Mouse (Mus musculus): ENCODE measurements around the gene Itga8. TPM values are rescaled to one million over a fixed set of nuclear protein-coding genes. Genes with fewer than 3 reads are reported as not detected.
A peak's percentile ranks its signal among the peaks of the same experiment; 100 is the strongest.

Itga8 gene
- 1 to 10 TPM in 3 of 4 experiments, under 1 TPM in 1; 0.63 to 2.1 (median 1.4) TPM for total RNA-seq (2022)

DNA sequence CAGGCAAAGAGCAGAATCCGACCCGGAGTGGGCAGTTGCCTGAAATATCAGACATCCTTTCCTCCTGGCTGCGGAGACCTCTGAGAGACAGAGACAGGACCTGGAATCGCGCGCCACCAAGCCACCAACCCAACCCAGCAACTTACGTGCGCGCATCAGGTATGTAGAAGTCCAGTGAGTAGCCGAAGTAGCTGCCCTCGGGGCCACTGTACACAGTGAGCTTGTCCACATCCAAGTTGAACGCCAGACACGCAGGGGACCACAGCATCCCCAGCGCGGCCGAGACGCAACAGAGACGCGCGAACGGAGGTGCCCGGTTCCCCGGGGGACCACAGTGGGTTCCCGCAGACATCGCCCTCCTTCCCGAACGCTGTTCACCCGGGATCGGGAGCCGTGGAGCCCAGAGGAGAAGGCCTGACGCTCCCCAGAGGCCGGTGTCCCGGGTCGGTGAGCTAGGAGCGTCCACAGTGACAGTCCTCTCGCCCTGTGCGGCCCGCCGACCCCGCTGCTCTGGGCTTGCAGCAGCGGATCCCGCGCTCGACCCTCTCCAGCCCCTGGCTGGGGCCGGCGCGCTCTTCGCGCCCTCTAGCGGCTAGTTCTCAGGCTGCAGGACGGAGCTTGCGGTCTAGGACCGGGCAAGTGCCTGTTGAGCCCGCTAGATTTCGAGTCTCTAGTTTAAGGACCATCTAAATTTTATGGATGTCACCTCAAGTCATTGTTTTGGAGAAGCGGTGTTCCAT lies at the start of gene Itga8:
Itga8 (minus strand) TSS at position 492 of the 740 bp plus-strand sequence.
- peak; percentile 44 to 49 for DNase-seq (ENCODE audit: low spot score in 2 of 2)

DNA sequence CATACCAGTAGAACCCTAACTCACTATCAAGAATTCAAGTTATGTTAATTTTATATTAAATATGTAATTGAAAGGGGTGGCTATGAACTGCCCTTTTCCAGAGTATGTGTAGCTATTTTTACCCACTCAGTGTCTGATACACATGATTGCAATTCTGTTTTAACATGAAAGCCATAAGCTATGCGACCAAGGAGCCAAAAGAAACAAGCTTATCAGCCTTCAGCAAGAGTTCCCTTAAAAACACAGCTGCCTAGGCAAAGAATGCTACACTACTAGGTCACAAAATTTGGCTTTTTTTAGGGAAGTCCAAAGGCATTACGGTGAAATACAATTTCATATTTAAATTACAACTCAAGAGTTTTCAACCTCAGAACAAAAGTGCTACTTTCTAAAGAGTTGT lies 47.2 kb upstream of the Itga8 start:
- DNase-seq (ENCODE audit: low spot score in 2 of 2) = no peak

DNA sequence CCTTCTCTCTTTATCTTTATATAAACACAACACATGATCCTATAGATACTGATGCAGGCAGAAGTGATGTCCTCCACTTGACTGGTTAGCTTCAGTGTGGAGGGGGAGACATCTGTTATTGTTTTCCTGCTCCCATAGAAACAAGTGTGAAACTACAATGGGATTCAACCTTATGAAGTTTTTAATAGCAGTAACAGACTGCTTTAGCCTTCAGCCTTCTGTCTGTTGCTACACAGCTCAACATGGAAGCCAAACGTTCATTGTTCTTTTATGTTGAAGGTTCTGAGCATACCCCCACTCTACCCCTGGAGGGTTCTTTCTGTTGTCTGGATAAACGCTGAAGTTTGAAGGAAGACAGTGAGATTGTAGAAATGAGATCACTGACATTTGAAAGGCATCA lies 30.2 kb upstream of the Itga8 start:
- no peak for DNase-seq (ENCODE audit: low spot score in 2 of 2)

DNA sequence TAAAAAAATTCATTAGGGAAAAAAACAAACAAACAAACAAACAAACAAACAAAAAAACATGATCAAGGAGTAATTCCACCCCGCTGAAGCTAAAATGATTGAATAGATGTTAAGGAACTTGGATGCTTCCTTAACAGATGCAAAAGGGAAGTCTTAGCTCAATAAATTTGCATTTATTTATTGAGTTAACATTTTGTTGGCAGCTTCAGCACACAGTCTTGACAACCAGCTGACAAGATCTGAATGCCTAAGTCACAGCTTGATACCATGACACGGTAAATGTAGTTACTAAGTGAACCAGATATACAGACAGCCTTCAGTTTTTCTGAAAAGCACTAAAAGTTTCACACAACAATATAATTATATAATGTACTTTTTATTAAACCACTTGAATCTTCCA lies 27.9 kb upstream of the Itga8 start:
- DNase-seq (ENCODE audit: low spot score in 2 of 2) = no peak

DNA sequence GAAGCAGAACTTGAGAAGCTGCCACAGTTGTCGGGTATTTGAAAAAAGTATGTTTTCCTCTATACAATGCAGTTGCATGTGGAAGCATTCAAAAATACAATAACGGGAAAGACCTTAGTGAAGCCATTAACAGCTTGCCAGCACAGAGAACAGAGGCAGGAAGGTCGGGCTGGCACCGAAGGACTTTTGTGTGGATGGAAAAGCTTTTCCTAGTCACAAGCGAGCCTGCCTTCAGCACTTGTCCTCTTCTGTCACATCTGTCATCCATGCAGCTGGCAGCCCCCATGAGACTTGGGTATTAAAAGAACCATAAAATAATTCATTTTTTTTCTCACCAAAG lies 27.3 kb upstream of the Itga8 start:
- DNase-seq (ENCODE audit: low spot score in 2 of 2) = no peak

DNA sequence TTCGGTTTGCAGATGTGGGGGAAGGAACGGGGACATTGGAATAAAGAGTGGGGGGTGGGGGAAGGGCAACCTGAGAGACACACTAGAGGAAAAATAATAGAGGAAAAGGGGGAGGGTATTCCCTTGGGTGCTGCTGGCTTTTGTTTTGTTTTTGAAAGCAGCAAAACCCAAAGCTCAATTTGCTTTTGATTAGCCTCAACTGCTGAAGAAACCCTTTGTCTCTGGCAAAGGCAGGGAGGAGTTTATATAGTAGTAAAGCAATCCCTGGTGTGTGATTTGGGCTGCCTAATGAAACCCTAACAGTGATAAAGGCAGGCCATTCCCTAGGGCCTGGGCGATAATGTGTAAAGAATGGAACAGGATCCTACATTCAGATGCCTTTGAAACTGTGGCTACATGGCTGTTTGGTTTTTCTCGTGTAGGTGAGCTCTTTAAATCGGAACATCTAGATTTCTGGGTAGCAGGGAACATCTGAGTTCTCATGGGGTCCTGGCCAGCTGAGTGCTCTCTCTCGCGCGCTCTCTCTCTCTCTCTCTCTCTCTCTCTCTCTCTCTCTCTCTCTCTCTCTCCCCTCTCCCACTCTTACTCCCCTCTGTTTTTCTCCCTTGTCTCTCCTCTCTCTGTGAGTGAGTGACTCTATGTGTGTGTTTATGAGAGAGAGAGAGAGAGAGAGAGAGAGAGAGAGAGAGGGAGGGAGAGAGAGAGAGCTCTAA lies 26.8 kb upstream of the Itga8 start:
- no peak for DNase-seq (ENCODE audit: low spot score in 2 of 2)

DNA sequence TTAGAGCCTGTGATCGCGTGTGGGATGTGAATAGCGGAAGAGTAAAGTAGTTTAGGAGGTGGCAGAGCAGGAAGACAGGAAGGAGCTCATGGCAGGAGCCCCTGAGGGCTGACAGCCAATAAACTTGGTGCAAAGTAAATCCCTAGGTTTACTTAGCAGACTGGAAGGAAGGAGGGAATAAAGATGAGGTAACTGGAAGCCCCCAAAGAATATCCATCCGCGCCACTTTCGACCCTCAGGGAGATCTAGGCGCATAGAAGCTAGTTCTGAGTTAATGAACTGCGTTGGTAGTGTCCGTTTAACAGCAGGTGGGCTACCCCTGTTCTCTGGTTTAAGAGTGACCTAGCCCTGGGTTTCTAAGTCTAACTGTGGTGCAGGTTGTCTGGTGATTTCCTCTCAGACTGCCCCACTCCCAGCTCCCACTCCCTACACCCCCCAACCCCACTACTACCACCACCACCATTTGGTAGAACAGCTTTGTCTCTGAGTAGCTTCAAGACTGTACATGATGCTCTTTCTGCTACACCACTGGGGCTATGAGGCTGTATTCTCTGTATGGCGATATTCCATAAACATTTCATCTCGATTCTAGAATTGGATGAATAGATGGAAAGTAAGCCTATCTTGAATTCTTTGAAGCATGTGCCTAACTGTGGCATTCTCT lies 26.1 kb upstream of the Itga8 start:
- DNase-seq (ENCODE audit: low spot score in 2 of 2) = no peak

DNA sequence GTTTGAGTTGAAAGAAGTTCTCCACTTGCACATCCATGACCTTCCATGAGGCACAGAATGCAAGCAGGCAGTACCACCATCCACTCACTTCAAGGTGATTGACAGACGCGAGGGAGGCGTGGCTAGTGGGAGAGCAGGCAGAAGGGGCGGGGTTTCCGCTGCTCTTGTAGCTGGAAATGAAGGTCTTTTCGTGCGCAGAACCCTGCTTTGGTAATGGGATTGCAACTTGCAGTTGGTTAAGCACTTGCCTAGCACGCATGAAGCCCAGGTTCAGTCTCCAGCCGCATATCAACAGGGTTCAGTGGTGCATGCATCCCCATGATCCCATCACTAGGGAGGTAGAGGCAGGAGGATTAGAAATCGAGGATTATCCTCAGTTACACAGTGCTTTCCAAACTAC lies 25.5 kb upstream of the Itga8 start:
- DNase-seq (ENCODE audit: low spot score in 2 of 2) = no peak

DNA sequence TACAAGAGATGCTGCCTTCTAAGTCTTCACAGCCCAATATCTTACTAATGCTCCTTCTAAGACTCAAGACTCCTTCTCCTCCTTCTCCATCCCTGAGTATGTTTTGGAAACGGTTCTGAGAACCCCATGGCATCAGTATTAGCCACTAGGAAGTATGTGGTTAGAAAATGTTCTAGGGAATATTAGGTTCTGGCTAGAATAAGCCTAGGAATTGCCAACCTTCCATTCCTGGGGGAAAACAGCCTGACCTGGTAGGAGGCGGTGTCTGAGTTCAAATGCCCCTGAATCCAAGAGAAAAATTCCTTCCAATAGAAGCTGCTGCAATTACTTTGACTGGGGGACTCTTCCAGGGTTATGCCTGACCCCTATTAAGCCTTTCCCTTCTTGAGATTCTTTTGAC lies 24.1 kb upstream of the Itga8 start:
- DNase-seq (ENCODE audit: low spot score in 2 of 2) = no peak

DNA sequence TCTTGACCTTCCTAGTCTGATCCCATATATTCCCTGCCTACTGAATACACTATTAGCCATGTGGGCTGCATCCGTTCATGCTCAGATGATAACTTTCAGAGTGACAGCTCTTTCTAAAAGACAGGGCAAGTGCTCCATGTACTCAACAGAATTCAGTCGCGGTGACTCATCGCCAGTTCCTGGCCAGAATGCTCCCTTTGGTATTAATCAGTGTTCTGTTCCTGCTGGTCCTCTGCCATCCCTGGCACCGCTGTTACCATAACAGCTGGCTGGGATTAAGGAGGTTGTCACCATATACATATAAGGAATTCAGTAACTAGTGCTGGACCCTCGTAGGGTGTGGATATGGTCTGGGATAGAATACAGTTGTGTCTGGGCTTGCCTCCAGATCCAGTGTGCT lies 23.7 kb upstream of the Itga8 start:
- DNase-seq (ENCODE audit: low spot score in 2 of 2) = peak; percentile 62 to 67

DNA sequence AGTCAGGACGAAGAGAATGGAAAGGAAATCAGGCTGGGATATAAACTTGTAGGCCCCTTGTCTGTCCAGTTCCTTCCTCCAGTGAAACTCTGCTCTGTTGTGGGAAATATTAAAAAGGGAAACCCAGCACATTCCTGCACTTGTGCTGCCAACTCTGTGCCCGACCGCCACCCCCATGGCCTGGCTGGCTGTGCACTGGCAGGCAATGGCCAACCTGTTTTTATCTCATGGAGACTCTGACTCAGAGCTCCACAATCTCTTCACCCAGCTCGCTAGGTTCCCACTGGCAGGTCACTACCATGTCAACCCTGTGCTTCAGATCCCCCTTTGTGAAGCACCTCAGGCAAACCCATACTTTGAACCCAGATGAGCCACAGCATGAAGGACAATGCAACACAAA lies 19.2 kb upstream of the Itga8 start:
- no peak for DNase-seq (ENCODE audit: low spot score in 2 of 2)

DNA sequence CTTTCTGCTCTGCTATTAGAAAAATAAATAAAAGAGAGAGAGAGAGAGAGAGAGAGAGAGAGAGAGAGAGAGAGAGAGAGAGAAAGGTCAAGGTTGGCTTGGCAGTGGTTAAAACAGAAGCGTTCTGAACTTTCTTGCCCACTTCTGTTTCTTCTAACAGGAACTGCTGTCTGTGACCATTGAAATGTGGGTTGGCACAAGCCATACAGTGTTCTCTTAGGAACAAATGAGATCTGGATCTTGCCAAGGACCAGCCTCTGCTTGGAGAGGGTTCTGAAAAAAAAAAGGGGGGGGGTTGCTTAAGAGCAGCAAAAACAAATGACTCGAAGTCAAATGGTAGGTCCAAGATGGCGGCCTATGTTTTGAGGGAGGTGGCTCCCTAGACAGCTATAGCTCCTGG lies 17.0 kb upstream of the Itga8 start:
- DNase-seq (ENCODE audit: low spot score in 2 of 2) = no peak

DNA sequence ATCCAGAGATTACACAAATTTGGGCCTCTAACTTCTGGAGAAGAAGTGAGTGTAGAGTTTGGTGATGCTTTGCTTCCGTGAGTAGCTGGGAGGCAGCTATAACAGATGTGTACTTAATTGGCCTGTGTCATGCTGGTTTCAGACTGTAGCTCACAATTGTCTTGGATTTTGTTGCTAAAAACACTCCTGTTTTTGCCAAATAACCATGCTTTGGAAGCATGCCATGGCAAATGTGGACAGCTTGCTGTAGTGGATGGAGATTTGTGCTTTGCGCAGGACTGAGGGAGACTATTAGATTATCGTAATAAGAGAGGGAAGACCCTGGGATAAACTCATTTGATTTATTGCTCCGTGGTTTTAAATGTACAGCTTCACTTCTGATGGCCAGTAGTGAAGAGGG lies 16.3 kb upstream of the Itga8 start:
- no peak for DNase-seq (ENCODE audit: low spot score in 2 of 2)

DNA sequence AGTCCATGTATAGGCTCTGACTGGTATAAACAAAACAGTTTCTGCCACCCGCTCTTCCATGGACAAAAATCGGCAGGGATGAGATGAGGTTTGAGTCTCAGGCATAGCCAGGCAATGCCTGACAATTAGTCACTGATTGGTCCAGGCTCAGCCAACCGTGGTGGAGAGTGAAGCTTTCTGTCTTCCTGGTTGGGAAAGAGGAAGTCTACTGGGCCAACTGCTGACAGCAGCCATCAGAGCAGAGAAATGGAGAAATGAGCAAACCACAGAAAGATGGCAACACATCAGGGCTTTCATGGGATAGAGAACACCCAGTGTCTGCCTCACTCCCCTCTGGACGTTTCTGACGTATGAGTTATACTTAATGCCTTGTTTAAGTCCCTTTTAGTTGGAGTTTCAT lies 15.6 kb upstream of the Itga8 start:
- no peak for DNase-seq (ENCODE audit: low spot score in 2 of 2)

DNA sequence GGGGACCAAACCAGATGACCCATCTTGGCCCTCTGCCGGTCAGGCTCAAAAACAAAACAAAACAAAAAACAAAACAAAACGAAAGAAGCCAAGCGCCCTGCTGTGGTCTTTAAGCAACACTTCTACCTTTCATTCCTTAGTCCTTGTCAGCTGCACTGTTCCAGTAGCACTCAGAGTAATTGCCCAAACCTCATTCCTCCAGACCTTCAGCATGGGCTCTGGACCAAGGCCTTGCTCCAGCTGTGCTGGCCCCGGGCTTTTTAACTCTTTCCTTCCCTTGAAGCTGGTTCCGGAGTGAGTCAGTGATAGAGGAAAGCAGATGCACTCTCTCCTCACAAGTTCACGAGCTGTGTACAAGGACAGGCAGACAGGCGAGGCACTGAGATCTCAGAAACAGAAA lies 14.6 kb upstream of the Itga8 start:
- DNase-seq (ENCODE audit: low spot score in 2 of 2) = peak; percentile 24 to 50

DNA sequence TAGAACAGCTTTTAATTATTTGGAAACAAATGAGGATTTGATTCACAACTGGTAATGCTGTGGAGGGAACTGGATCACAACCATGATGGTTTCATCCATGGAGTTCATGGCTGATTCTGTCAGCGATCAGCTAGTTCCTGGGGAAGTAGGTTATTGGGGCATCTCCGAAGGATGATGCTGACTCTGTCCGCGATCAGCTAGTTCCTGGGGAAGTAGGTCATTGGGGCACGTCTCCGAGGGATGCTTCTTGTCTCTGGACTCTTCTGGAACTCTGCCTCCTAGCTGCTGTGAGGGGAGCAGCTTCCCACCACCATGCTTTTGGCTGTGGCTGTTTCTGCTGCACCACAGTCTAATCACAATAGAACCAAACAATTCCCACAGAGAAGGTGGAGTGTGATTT lies 12.3 kb upstream of the Itga8 start:
- DNase-seq (ENCODE audit: low spot score in 2 of 2) = no peak

DNA sequence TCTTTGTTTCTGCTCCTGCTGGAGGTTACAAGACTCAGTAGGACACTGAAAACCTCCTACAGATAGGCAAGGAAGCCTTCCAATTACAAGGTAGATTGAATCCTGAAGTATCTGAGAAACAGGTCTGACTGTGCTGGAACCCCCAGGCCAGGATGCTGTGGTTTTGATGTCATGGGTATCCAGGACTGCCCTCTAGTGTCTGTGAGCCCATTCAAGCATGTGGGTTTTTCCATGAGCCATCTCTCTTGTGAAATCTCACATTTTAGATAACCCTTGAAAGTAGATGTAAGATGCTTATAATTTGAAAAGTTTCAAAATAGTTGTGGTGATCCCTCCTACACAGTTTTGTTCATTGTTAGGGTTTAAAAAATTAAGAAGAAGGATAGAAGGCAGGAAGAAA lies 6.7 kb upstream of the Itga8 start:
- DNase-seq (ENCODE audit: low spot score in 2 of 2) = no peak

DNA sequence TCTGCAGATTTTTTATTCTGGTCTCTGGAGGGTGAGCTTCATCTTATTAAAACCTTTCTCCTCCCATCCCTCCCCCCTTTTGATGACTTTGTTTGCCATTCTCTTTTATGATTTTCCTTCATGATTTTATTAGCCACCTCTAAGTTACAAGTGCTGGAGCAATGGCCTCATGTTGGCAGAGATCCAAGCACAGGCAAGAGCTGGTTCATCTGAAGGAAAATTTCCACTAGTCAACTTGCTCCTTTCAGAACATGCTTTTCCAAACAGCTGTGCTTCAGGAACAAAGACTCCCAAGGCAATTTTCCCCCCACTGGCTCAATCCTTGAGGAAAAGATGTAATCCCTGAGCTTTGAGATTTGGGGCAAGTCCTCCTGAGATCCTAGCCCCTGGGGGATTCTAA lies 5.6 kb upstream of the Itga8 start:
- no peak for DNase-seq (ENCODE audit: low spot score in 2 of 2)

DNA sequence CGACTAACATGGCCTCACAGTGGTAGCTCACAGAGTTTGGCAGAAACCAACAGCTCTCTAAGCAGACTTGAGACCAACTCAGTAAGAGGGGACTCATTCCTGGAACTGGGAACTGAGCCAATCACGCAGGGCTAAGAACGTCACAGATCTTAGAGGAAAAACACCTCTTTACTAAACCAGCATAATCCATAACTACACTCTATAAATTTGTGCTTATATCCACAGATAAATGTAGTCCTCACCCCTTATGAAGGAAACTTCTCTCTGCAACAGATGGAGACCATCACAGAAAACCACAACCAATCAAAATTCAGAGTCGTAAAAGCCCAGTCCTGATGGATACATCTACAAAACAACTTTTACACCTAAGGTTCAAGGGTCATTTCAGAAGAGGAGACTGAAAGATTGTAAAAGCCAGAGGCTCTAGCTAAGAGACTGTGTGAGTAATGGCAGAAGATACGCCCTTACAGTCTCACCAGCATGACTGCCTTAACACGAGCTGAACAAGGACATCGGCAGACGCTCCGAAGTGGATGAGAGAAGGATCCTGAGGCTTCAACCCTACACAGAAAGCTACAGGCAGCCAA lies 3.4 kb upstream of the Itga8 start:
- DNase-seq (ENCODE audit: low spot score in 2 of 2) = no peak

DNA sequence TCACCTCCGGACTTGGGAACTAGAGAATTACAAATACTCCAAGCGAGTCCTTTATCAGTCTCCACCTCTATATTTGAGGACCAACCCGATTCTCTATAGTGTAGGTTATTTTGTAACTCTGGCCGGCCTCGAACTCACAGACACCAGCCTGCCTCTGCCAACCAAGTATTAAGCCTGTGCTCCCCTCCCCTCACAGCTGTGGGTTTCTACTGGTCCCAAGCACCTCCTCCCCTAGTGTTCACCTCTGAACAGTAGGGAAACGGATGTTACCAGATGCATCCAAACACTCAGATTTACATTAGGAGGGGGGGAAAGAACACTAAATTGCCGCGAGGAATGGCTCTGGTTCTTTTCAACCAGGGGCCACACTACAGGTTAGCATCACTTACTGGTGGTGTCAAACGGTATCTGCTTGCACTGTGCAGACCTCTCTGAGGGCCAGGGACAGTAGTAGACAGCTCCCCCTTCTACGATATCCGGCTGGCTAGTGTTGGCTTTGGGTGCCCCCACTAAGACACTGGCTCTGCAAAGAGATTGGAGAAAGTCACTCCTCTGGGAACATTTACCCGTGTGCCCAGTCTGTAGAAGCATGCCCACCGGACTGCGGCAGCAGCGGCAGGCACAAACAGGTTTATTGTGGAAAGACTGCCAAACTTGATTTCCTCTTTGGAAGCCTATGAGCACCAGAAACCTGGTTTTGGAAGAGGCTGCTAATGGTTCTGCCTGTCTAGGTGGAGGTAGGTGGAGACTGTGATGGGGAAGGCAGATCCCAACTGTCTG lies 1.1 kb downstream of the Itga8 start:
- DNase-seq (ENCODE audit: low spot score in 2 of 2) = no peak

DNA sequence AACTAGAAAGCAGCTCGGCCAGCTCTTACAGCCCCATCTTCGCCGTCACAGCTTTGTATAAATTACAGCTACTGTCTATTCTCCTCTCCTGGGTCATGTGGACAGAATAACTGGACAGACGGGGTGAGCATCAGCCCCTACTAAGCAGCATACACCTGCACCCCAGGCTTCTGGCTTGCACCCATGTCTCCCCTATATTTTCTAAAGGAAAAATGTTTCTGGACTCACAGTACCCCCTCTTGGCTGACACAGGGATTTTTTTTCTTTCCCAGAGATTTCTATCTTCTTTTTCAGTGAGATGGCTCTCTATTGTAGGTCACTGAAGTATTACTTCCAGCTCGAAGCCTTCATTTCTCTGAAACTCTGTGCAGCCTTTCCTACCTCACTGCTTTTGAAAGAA lies 4.4 kb downstream of the Itga8 start:
- no peak for DNase-seq (ENCODE audit: low spot score in 2 of 2)

DNA sequence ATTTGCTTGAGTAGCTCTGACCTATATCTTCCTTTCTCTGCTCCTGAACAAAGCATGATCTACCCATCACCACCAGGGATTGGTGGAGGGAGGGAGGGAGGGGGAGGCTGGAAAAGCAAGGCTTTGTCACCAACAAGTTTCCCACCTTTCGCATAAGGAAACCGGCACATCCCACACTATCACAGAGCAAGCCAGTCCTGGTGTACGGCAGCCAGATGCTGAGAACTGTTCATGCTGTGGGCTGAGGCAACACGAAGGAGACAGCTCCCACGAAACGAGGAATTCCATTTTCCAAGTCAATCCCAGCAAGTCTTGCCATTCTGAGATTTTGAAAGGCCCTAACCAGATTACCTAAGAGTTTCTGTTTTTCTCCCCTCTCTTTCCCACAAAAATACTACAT lies 6.6 kb downstream of the Itga8 start:
- no peak for DNase-seq (ENCODE audit: low spot score in 2 of 2)

Measured in gastrocnemius, adult 8-10 months (tissue).